Mouse (Mus musculus) stomach, postnatal 0 days (tissue): ENCODE measurements at regions not wholly inside any gene's neighbourhood (a gene's known extent, or its start where the extent isn't known, plus 50 kb on each side); places are given as distances from the start of the nearest gene placed in this dataset.

Experiments used
- CTCF ChIP-seq: IDR thresholded peaks from 2 replicates; pipeline ENCODE4 v1.5.1; 2016; ENCODE audit warnings: antibody characterized with exemption, low read depth, mild to moderate bottlenecking, moderate library complexity
- EP300 ChIP-seq: optimal IDR thresholded peaks from 2 replicates; pipeline ENCODE3; 2016; ENCODE audit warnings: antibody characterized with exemption

DNA sequence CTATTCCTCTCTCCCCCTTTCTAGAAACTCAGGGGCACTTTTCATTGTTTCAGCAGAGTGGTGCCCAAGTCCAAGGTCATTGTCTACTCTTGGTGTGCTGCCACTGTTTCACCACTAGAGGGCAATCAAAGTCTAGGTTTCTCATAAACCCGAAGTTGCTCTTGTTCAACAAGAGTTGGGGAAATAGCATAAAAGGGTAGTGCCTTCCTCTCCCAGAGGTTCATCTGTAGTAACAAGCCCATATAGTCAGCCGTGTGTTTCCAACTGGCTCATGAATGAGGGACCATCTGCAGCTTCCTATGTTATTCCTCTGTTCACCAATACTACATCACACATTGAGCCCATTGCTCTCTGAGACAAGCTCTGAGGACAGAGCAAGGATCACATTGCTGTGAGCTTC is 292.4 kb upstream of the Nrsn1 start:
- peak; percentile 91 for TF ChIP-seq CTCF
- no peak for TF ChIP-seq EP300
